Mouse (Mus musculus) heart, adult 2 months (tissue): Measurements from ENCODE around the gene Cd86.

ENCODE experiments used
- CTCF ChIP-seq: fragments of 200-600 bp; IDR thresholded peaks from 2 replicates; pipeline ENCODE4 v1.8.1; 2022; ENCODE audit warnings: antibody characterized with exemption, mild to moderate bottlenecking, moderate library complexity
- EP300 ChIP-seq: fragments of 200-500 bp; IDR thresholded peaks from 2 replicates; pipeline ENCODE4 v1.6.1; 2011; ENCODE audit warnings: low read depth, low read length, control low read depth; ENCODE audit not compliant: insufficient read depth
- POLR2A ChIP-seq: fragments of 200-500 bp; IDR thresholded peaks from 2 replicates; pipeline ENCODE4 v1.6.1; 2011; ENCODE audit warnings: mild to moderate bottlenecking, low read depth, low read length, control low read depth; ENCODE audit not compliant: insufficient read depth

- TF ChIP-seq POLR2A (no peak), CTCF (no peak), EP300 (no peak)
These were observed 69.0 kb downstream of the Cd86 start for GRCm38 (mm10) chr16:36596671-36597410.
